ENCODE assay signal across 8 mouse cellular contexts in genomic region chr2:167219154-167219775, GRCm38 (mm10). TPM values are rescaled to one million over a fixed set of nuclear protein-coding genes. Genes with fewer than 3 reads are reported as not detected.
DNase-seq lines count a peak whose midpoint lies in the region; ATAC-seq lines count a peak whose summit lies in the region.

No protein-coding gene starts in this region.

- H3K27me3 ChIP-seq in heart, embryonic 11.5 days (ENCODE audit: control insufficient read depth, insufficient read depth, low read length) = no peaks in the 10 kb centered on the region
- no peaks in the 10 kb centered on the region for H3K27me3 ChIP-seq in limb, embryonic 11.5 days (ENCODE audit: control insufficient read depth, insufficient read depth, low read length)

- H3K4me3 ChIP-seq in heart, embryonic 11.5 days (ENCODE audit: low read depth, low read length) = no peak overlapping the region
- no peak overlapping the region for H3K4me3 ChIP-seq in limb, embryonic 11.5 days (ENCODE audit: low read depth, low read length)

- no peak for ATAC-seq in heart, embryonic 11.5 days (replicated peaks; ENCODE audit: insufficient number of reproducible peaks, low FRiP score, low TSS enrichment)
- no peak for ATAC-seq in limb, embryonic 11.5 days (ENCODE audit: insufficient number of reproducible peaks, low FRiP score, low TSS enrichment, low read depth)

- H3K27ac ChIP-seq in heart, embryonic 11.5 days (ENCODE audit: low read depth, low read length) = no peak overlapping the region
- no peak overlapping the region for H3K27ac ChIP-seq in limb, embryonic 11.5 days (replicated peaks; ENCODE audit: low read depth, low read length)

- H3K9ac ChIP-seq in heart, embryonic 11.5 days (ENCODE audit: low read depth, low read length) = no peak overlapping the region
- no peak overlapping the region for H3K9ac ChIP-seq in limb, embryonic 11.5 days (ENCODE audit: low read length)

- intact Hi-C loops in gastrocnemius, postnatal 36 days (cut with DNase I) = loop anchor here (1.0 to 2.0 kb wide), 2 partner anchors 24 to 147 kb away; no protein-coding TSS in a partner anchor

- 44% methylated on average over 8 of the region's 8 CpGs for WGBS in heart, embryonic 11.5 days (ENCODE audit: insufficient replicate concordance)
- WGBS in limb, embryonic 11.5 days = 55% methylated on average over 8 of the region's 8 CpGs

- H3K36me3 ChIP-seq in heart, embryonic 11.5 days (ENCODE audit: control insufficient read depth, insufficient read depth, low read length) = no peaks in the 10 kb centered on the region
- no peaks in the 10 kb centered on the region for H3K36me3 ChIP-seq in limb, embryonic 11.5 days (ENCODE audit: control insufficient read depth, insufficient read depth, low read length)

- no peaks in the 10 kb centered on the region for H3K9me3 ChIP-seq in heart, embryonic 11.5 days (replicated peaks; ENCODE audit: control insufficient read depth, low read length)
- no peaks in the 10 kb centered on the region for H3K9me3 ChIP-seq in limb, embryonic 11.5 days (ENCODE audit: control insufficient read depth, low read length)

- no peaks in the 10 kb centered on the region for H3K4me1 ChIP-seq in heart, embryonic 11.5 days (ENCODE audit: control insufficient read depth, insufficient read depth, low read length)
- no peaks in the 10 kb centered on the region for H3K4me1 ChIP-seq in limb, embryonic 11.5 days (ENCODE audit: control insufficient read depth, insufficient read depth, low read length)

- H3K4me2 ChIP-seq in heart, embryonic 11.5 days = no peak overlapping the region
- no peak overlapping the region for H3K4me2 ChIP-seq in limb, embryonic 11.5 days (ENCODE audit: low read depth, severe bottlenecking)

- peak; percentile 96 for DNase-seq in heart, adult 11 months
- DNase-seq in embryo, embryonic 10.5 days (ENCODE audit: low spot score) = peak; percentile 92
- peak; percentile 77 for DNase-seq in gastrocnemius, postnatal 36 days
- DNase-seq in kidney, adult 8-10 months = peak; percentile 75 to 87
- peak; percentile 89 for DNase-seq in limb, embryonic 11.5 days (ENCODE audit: low spot score)
- peak; percentile 78 for DNase-seq in naive thymus-derived CD4-positive, alpha-beta T cell, adult 2 months (ENCODE audit: low read depth)
- peak; percentile 62 to 86 for DNase-seq in spleen, postnatal 4 days (ENCODE audit: low spot score in 2 of 2)

RNA-seq across cellular contexts. Expression of gene Ptgis, which starts 21.1 kb away (rescaled TPM):
- 19.6 and 21.6 TPM in 2 replicates for polyA plus RNA-seq in heart, embryonic 11.5 days (2014; fragmentation: Nextera tagmentation; extraction: Ambion mirVana)
- 1 to 10 TPM; 3.4 to 3.7 TPM for total RNA-seq in gastrocnemius, postnatal 36 days (2021)
- polyA plus RNA-seq in limb, embryonic 11.5 days (2014; fragmentation: Nextera tagmentation; extraction: Ambion mirVana) = 18.0 and 19.6 TPM in 2 replicates

RNA-seq across cellular contexts. Expression of gene Kcnb1, which starts 29.3 kb away (rescaled TPM):
- 0.10 and 0.16 TPM in 2 replicates for polyA plus RNA-seq in heart, embryonic 11.5 days (2014; fragmentation: Nextera tagmentation; extraction: Ambion mirVana)
- 10 to 100 TPM; 23.3 to 28.2 TPM for total RNA-seq in gastrocnemius, postnatal 36 days (2021)
- 0.28 and 0.29 TPM in 2 replicates for polyA plus RNA-seq in limb, embryonic 11.5 days (2014; fragmentation: Nextera tagmentation; extraction: Ambion mirVana)
